Mouse (Mus musculus): Measurements from ENCODE around the gene Ifngr2. TPM values are rescaled to one million over a fixed set of nuclear protein-coding genes. Genes with fewer than 3 reads are reported as not detected.

Gene Ifngr2
- total RNA-seq, 2 experiments from 2014 or later: 87.1 to 89.9 TPM

DNA sequence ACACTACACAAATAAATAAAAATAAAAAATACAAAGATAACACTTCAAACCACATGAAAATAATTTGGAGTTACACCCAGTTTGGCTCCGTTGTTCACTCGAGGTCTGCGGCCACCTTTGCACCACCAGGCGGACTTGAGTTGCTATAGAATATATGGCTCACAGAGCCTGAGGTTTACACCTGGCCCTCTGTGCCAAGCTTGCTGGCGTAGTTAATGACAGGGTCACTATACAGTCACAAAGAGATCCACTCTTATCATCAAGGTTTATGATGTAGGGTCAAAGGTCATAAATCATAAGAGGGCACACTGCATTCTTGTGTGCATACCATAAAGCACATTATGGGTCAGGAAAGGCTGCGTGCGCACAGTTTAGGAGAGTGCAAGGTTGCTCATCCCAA lies 19.1 kb downstream of the Ifngr2 start:
- no peak for DNase-seq

- no peak for DNase-seq
These were observed 22.1 kb downstream of the Ifngr2 start for GRCm38 (mm10) chr16:91568960-91569359.

DNA sequence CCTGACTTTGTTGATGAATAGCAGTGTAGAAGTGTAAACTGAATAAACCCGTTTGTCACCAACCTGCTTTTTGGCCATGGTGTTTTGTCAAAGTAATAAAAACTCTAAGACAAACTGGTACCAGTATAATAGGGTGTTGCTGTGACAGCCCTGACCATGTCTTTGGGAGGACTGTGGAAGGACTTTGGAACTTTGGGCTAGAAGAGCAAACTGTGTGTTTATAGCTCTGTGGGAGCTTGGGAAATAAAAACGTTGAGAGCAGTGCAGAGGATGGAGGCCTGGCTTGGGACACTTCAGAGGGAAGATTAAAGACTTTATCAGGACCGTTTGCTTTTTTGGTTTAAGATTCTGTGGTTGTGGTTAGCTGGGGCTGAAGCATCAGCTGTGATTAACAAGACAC lies 24.2 kb downstream of the Ifngr2 start:
- no peak for DNase-seq

DNA sequence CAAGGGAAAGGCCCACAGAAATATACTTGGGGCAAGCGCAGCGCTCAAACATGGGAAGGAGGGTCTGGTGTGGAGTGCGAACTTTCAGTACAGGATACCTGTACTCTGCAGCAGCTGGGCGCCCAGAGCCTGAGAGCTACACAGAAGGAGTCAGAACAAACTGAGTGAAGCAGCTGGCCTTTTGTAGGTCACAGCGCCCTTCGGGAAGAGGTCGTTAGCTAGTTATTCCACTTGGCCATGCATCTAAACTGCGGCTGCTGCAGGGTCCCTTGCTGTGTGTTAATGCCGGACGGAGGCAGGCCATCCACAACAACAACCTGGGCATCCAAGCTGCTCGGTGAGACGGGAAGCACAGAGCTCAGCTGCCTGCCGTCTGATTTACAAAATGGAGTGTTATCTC lies 28.3 kb downstream of the Ifngr2 start:
- no peak for DNase-seq

DNA sequence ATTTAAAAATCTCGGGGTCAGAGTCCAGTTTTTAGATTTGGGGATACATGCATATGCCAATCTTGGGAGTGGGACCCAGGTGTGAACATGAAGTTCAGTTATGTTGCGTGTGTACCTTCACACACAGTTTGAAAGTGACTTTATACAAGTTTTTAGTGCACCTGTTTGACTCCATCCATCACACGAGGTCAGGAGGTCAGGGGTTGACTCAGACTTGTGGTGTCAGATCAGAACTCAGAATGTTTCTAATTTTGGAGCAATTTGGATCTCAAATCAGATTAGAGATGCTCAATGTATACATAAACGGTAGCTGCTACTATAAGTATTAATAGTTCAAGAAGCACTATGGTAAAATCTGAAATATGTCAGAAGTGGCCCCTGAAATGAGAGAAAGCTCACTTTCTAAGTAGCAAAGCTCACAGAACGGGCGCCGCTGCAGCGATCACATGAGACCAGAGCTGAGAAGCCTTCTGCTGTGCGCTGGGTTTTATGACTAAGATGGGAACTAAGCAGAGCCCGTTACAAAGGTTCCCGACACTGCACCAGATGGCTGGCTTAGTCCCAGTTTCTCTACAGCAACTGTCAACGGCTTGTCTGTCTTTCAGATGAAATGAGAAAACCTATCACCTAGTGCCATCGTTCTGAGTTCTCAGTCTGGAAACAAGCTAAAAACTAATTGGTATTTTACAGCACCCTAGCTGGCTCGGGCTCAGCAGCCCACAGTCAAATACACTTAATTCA lies 32.3 kb downstream of the Ifngr2 start:
- no peak for DNase-seq

DNA sequence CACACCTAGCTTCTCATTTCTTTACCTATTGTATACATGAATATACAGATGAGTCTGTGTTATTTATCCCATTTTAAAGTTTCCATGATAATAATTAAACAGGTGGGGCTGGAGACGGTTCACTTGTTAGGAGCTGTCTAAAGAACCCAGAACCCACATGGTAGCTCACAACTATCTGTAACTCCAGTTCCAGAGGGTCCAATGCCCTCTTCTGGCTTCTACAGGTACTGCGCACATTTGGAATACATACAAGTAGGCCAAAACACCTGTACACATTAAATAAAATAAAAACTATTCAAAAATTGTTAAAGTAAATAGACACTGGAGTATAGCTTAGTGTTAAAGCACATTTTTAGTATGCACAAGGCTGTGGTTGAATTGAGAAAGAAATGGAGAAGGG lies 35.4 kb downstream of the Ifngr2 start:
- peak; percentile 57 for DNase-seq

DNA sequence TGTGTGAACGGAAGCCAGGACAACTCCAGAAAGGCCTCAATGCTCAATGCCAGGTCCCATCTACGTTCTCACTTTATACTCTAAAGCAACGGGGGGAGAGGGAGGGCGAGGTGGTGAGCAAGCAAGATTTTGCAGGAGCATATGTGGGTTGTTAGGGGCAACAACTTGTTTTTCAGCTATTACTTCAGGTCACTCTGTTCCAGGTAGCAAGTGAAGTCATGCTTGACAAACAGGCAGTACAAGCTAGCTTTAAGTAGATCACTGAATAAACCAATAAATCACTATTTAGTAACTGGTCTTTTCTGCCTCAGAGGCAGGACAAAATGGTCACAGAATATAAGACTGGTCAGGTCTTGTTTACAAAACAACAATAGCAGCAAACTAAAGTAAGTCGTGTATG lies 38.7 kb downstream of the Ifngr2 start:
- DNase-seq: no peak

GRCm38 (mm10) chr16:91586244-91586643 lies 39.4 kb downstream of the Ifngr2 start:
- no peak for DNase-seq

DNA sequence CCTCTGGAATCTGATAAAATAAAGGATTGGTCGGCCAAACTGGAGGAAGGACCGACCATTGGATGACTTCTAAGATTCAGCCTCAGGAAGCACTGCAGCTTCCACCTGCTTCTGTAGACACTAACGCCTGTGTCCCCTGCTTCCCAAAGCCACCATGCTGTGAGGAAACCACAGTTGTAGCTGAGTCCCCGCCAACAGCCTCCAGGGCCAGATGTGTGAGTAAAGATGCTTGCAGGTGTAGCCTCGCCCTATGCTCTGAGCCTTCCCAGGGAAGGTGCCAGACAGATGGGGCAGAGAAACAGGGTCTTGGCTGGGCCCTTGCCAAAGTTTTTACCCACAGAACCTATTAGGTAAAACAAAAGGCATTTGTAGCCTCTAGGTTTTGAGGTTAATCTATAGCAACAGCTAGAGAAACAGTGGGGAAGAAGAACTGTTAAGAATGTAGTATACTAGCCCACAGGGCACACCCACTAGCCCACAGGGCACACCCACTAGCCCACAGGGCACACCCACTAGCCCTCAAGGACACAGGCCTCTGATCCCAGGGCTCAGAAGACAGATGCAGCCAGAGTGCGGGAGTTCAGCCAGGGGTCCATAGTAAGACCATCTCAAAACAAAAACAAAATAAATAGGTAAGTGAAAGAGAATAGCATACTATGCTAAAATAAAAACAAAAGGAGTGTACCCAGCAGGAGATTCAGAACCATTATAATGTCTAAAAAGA lies 41.0 kb downstream of the Ifngr2 start:
- no peak for DNase-seq

DNA sequence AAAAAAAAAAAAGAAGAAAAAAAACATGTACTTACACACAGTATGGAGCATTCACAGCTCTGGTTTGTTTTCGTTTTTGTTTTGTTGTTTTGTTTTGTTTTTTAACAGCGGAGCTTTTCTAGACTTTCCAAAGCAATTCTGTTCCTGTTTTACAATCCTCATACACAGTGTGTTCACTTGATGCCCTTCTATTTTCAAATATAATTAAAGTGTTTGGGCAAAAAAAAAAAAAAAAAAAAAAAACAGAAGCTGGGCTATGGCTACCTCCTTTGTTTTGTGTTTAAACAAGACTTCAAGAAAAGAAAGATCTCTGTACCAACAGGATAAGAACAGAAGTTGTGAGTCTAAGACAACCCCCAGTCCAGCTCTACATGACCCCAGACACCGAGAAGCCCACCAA lies 41.8 kb downstream of the Ifngr2 start:
- no peak for DNase-seq

- DNase-seq: no peak
These were observed 45.3 kb downstream of the Ifngr2 start for GRCm38 (mm10) chr16:91592162-91592561.

- DNase-seq: no peak
These were observed 46.4 kb downstream of the Ifngr2 start for GRCm38 (mm10) chr16:91593262-91593661.

DNA sequence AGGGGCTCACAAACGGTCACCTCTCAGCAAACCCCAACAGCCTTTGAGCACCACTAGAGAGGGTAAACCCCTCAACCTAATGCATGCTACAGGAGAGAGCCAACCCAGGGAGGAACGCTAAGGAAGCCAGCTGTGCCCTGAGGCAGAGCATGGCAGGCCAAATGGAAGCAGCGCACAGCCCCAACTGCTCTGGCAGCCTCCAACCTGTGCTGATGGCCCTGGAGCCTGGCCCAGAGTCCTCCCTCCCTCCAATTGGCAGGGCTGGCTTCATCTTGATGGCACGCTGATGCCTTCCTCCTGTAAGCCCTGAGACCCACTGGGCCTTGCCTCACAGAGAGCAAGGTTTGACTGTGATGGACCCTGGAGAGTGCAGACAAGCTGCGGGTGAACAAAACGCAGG lies 48.2 kb downstream of the Ifngr2 start:
- DNase-seq: peak; percentile 35

GRCm38 (mm10) chr16:91596397-91596778 lies 49.5 kb downstream of the Ifngr2 start:
- no peak for DNase-seq

DNA sequence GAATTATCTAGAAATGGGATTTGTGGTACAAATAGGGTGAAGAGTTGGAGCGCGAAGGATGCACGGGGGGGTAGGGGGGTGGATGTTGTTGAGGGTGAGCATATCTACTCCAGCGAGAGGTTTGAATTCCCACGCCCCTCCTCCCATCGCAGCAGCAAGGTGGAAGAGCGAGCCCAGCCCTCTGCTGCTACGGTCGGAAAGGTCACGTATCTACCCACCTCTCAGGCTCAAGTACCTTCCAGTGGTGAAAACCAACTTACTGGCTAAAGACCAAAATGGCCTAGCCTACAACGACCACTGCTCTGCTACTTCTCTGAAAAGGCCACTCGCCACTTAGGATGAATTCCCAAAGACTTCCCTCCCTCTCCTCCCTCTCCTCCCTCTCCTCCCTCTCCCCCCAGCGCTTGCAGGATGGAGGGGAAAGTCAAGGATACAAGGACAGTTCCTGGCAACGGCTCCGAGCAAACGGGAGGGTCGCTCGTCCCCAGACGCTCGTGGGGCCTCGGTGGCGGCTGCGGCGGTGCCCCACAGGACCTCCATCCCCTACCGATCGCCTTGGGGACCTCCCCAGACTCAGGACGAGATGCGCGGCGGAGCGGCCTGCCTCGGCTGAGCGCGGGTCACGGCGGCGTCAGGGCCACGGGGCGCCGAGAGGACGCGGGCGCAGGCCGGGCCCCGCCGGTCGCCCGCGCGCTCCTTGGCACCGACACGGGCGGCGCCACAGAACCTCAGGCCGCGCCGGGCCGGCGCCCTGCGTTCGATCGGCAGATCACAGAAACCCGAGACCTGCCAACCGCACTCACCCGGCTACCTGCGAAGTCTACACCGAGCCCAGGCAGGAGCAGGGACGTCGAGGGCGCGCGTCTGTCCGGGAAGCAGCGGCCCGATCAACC lies 50.2 kb downstream of the Ifngr2 start:
- DNase-seq: no peak

- DNase-seq: peak; percentile 99
These were observed 50.8 kb downstream of the Ifngr2 start, which contains the start of gene Tmem50b for GRCm38 (mm10) chr16:91597672-91598010. Gene Tmem50b (minus strand): TSS chr16:91597800.

- no peak for DNase-seq
These were observed 52.4 kb downstream of the Ifngr2 start for GRCm38 (mm10) chr16:91599242-91599641.

DNA sequence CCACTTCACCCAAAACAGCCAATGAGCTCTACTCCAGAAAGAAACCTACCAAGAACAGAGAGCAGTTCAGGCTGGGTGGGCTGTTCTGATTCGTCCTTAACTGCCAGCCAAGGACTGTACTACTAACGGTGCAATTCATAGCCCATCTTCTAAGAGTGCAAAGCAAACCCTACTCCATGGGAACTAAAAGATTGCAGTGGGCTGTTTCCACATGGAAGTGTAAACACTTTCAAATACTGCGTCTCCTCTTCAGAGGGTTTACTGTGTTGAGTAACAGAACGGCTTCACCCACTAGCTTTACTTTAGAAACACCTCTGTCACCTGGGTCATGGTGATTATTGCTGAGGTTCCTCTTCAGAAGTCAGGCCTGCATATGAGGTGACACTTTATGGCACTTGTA lies 54.2 kb downstream of the Ifngr2 start:
- DNase-seq: no peak

GRCm38 (mm10) chr16:91601693-91602092 lies 54.8 kb downstream of the Ifngr2 start:
- DNase-seq: no peak

GRCm38 (mm10) chr16:91605156-91605555 lies 58.3 kb downstream of the Ifngr2 start:
- peak; percentile 56 for DNase-seq

DNA sequence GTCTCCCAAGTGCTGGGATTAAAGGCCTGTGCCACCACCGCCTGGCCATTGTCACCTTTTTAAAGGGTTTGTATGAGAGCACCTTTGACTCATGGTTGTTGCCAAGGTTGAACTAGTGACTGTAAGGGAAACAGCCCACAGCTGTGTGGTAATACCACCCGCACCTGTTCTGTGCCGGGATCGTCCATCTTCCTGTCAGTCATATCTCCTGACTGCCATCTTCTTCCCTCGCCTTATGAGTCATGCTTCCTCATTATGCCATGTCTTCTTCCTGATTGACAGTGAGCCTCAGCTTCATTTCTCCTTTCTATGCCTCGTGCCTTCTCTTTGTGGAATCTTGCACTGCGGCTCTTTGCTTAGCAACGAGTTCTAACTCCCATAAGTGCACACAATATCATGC lies 60.1 kb downstream of the Ifngr2 start:
- no peak for DNase-seq

GRCm38 (mm10) chr16:91609501-91610245 lies 62.8 kb downstream of the Ifngr2 start:
- DNase-seq: peak; percentile 61
